Mouse (Mus musculus): ENCODE measurements around the gene Bbox1.

Bbox1 gene

DNA sequence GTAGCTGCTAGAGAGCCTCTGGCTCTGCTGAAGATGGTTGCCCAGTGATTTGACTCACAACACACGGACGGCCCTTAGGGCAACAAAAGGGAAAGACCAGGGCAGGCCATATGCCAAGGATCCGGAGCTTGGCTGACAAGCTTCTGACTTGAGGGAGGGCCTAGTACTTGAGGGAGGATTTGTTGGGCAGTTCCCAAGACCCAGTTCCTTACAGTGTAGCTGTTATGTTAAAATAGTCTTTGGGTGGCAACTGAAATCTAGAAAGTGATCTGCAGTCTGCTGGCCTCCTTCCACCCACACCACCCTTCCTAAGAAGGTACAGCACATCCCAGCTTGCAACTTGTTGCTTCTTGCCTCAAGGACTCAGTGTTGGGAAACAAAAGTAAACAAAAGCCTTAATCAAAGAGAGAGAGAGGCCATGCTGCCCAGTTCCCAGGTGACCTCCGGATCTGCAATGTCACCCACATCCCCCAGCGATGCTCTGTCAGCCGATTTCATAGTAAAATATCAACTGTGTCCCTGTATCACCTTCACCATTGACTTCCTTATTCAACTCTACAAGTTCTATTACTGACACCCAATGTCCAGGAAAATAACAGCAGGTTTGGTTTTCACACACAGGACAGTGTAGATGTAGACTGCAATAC lies at the start of gene Bbox1:
Gene Bbox1, minus strand, starts transcription at position 52 of the 647 bp plus-strand sequence.
- DNase-seq (ENCODE audit: low read depth, low spot score) = no peak

DNA sequence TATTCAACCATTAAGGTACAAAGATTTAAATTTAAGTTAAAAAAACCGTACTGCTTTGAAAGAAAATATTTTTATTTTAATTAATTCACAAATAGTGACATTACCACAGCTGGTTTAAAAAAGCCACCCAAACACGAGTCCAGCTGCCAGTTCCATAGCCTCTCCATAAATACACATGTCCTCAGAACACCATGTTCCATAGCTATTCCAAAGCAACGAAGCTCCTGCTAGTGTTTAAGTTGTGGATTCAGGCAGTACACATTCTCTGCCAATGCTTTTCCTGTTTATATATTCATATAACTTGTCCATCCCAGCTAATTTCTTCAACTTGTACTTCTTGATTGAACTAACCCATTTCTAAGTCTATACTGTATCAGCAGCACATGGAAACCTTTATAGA lies 49.5 kb upstream of the Bbox1 start:
- DNase-seq (ENCODE audit: low read depth, low spot score) = no peak

DNA sequence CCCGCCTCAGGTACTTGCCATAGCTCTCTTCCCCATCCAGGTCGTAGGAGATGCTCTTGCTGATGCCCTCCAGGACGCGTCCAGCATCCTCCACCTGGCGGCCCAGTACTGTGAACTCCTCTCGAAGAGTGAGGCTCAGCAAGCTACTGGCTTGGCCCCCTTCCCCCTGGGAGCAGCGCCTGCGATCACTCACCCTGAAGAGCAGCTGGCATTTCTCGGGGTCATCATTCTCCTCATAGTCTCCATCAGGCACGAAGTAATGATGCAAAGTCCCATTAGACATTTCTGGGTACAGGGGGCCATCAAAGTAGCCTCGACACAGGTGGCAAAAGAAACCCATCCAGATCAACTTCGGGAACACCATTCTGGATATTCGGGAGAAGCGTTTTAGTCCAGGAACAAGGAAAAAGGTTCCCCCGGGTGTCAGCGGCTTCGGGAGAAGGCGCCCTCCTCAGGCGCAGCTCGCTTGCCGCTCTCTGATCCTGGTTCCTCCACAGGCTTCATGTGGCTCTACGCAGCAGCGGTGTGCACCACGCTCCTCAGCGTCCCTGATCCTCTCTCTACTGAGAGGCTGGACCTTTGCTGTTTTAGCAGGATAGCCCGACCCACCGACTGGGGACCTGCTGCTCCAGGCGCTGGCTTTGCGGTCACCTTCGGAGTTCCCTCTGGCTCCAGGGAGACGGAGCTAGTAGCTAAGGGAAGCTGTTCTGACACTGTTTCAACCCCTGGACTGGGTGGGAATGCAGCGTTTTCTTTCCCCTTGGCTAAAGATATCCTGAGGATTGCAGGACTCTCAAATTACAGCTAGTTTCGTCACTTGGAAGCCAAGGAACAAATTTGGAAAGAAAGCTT lies 48.3 kb upstream of the Bbox1 start, which contains the start of gene Fibin:
Gene Fibin, minus strand, starts transcription at position 752 of the 852 bp plus-strand sequence.
- DNase-seq (ENCODE audit: low read depth, low spot score) = no peak

DNA sequence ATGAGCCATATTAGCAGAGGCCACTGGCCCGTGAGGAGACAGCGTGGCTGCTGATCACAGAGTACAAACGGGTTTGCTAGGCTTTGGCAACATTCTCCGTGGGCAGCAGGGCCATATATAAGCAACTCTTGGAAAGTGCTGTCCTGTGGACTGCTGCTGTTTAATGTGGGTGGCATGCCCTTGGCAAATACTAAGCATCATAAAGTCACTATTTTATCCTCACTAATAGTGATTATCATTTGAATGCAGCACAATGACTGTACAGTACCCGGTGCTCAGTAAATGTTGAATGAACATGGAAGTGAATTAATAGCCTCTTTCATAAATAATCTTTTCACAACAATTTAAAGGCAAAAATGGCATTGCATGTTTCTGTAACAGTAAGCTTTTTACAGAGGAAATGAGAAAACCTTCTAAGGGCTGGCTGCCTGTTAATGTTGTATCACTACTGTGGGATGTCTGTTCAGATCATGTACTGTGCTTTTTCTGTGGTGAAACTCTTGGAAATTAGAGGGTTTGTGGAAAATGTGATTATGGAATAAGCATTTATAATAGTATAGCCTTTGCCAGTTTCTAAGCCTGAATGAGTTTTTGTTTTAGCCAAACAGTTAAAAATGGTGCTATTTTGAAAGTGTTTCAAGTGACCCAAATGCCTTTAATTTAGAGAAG lies 39.1 kb upstream of the Bbox1 start:
- DNase-seq (ENCODE audit: low read depth, low spot score) = no peak

DNA sequence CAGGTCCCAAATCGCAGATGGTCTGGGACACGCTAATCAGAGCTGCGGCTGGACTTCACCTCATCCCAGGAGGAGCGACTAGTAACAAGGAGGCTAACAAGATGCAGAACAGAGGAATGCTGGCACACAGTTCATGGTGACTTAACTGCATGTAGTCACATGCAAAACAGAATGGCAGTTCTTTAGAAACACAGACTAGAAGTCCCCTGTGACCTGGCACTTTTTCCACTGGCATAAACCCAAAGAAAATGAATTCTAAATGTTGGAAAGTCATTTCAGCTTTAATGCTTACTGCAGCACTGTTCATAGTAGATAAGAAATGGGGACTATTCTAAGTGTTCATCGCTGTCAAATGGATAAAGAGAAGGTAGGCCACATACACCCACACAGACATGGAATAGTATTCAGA lies 37.5 kb upstream of the Bbox1 start:
- no peak for DNase-seq (ENCODE audit: low read depth, low spot score)

DNA sequence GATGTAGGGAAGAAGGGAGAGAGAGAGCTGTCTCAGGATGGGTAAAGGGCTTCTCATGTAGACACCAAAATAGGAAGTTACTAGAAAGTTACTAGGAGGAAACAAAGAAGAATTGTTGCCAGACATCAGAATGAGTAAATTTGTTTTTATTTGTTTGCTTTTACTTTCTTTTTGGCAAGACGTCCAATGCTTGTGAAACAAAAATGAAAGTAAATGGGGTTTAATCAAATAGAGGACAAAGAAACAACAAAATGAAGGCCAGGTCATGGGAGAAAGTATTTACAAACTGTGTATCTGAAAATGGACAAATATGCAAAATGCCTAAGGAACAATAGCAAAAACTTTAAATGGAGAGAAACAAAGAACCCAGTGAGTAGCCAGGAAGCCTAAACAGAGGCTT lies 37.0 kb upstream of the Bbox1 start:
- no peak for DNase-seq (ENCODE audit: low read depth, low spot score)

DNA sequence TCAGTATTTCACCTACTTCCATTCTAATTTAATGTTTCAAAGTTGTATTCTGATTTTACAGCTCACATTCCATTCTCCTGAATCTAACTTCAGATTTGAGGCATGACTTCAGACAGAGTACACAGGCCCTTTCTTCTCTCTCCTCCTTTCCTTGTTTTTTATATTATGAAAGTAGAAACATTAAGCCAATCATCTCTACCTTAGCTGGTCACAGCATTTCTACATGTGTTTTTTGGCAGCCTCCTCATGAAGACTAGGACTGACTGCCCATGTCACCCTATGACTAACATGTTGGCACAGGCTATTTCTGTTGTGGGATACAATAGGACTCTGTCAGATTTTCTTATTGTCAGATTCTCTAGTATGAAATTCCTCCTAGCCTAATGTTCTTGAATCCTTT lies 14.6 kb upstream of the Bbox1 start:
- peak; percentile 8 for DNase-seq (ENCODE audit: low read depth, low spot score)

DNA sequence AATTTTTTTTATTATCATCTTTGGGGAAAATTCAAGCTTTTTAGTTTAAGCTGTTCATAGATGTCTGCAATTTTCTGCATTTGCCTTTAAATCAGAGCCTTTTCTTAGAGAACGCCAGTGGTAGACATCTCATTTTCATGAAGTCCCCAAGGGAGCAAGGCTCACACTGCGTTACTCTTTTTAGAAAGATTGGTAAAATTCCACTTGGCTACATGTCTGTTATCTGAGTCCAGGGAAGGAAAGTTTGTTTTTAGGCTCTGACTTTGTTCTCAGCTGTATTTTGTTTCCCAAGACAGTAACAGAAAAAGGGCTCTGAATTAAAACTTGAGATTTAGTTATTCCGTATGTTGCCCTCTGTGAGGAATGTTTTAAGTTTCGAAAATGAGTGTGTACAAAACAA lies 5.6 kb upstream of the Bbox1 start:
- DNase-seq (ENCODE audit: low read depth, low spot score) = no peak

DNA sequence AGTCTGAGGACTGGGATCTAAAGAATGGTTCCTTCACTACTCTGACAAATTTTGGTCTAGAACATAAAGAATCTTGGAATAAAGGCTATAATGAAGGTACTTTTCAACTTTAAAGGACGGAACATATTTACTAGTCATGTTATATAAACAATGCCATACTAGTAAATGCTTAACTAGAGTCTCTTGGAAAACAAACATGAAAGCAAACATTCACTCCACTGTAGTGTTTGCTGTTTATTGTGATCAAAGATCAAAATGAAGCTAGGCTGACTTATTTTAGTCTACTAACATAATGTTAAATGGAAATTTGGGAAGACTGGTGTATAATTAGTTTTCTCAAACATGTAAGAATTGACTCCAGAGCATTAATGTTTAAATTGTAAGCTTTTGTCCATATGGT lies 4.9 kb upstream of the Bbox1 start:
- no peak for DNase-seq (ENCODE audit: low read depth, low spot score)

DNA sequence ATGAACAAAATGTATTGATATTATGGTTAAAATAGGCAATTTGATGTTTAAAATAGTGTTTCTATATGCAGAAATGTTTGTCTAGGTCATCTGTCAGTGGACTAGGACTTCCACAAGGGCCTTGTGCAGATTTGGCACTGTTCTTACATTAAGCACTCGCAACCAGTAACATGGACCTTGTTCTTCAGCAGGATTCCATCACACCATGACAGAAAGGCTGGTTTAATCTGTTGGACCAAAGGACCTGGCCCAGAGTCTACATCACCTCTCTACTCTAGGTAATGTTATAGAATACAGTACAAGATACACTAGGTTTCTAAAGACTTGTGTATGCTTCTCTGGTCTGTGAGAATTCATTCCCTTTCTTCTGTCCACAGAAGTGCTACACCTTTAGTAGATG lies 4.4 kb upstream of the Bbox1 start:
- no peak for DNase-seq (ENCODE audit: low read depth, low spot score)

DNA sequence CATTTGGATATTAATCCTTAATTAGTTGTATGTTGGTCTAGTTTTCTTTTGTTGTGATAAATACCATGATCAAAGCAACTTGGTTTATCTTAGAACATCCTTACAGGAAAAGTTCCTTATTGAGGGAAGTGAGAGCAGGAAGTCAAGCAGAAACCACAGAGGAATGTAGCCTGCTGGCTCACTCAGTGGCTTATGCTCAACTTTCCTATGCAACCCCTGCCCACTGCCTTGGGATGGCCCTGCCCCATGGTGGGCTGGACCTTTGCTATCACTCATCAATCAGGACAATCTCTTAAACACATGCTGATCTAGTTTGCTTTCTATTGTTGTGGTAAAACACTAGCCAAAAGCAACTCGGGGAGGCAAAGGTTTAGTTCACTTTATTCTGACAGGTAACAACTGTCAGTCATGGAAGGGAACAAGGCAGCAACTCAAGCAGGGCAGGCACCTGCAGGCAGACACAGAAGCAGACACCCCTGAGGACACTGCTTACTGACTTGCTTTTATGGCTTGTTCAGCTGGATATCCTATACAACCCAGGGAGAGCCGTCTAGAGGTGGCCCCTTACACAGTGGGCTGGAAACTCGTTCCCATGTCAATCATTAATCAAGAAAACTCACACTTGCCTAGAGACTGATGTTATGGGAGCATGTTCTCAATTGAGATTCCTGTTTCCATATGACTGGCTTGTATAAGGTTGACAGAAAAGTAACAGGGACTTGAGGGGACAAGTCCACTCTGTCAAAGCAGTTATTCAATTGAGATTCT lies 1.9 kb upstream of the Bbox1 start:
- DNase-seq (ENCODE audit: low read depth, low spot score) = no peak

DNA sequence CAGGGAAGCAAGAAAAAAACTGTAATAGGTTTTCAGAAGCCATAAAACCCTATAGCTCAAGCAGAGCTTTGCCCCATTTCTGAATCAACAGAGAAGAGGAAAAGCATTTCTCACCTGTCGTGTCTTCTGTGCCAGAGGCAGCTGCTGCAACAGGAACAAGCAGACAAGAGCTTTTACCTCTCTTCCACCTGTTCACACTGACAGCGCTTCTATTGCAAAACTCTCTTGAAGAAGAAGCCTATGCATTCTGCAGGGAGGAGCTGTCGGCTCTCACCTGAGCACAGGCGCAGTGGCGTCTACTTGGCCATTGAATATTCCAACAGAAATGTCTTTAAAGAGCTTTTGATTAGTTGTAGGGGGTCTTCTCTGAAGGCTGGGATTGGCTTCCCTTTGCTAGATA lies 286 bp downstream of the Bbox1 start:
- no peak for DNase-seq (ENCODE audit: low read depth, low spot score)

DNA sequence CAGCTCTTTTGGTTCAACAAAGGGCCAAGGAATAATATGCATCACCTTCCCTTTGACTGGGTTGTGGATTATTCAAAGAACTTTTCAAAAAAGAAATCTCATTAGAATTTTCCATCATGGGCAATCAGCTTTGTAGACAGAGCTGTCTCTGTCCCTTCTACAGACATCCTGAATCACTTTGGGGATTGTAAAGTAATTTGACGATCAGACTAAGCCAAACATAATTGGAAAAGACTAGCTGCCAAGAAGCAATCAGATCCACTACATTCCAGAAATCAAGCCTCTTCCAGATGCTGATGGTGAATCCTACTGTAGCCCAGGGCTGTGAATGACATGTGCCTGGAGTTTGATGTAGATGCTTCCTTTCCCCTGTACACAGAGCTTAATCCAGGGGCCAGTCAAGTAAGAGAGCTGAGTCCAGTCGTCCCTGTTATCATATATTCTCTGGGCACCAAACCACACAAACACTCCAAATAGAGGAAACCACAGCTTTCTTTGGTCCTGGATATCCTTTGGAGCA lies 995 bp downstream of the Bbox1 start:
- DNase-seq (ENCODE audit: low read depth, low spot score) = no peak

DNA sequence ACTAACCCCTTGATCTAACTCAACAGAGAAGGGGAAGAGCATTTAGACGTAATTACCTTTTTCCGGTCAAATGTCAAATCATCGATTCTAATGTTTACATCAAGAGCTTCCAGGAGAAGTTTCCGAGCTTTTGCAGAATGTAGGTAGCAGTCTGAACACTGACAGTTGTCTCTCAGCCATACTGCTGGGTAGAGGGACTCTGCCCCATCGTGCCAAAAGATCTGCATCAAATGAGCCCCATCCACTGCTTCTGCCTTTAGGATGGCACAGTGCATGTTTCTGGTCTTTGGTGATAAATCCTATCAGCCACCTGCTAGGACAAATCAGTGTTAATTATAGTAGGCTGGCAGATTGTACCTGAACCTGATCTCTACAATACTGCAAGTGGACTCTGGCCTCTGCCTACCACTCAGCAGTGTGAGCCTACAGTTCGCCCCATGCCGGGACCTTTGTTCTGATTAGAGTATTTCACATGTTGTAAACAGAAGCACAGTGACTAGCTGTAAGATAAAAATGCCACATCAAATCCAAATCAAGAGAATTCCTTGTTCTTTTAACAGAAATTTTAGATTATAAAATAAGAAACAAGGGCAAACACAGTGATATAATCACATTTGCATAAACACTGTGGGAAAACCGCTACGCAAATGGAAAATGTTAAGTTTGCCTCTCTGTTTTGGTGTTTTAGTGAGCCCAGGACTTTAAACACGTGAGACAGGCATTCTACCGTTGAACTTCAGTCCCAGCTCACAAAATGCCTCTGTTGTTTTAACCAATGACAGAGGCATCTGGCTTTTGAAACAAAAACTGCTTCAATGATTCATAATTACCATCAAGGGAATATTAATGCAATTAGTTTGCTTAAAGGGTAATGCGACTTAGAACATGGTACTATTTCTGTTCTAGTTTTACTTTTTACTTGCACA lies 8.7 kb downstream of the Bbox1 start:
- no peak for DNase-seq (ENCODE audit: low read depth, low spot score)

DNA sequence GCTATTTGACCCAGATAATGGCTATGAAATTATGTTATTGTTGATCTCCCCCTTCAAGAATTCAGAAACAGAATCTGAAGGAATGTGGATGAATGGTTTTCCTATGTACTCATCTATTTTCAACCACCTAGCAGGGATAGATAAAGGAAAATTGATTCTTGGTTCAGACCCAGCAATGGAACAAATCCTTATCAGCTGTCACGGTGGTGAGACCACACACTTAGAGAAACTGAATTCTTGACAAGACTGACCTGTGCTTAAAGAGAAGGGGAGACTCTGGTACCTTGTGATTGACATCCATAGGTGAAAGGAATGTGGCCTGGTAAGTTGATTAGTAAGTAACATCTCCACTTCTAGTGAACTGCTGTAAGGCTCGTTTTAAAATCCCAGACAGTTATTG lies 12.1 kb downstream of the Bbox1 start:
- peak; percentile 3 for DNase-seq (ENCODE audit: low read depth, low spot score)

DNA sequence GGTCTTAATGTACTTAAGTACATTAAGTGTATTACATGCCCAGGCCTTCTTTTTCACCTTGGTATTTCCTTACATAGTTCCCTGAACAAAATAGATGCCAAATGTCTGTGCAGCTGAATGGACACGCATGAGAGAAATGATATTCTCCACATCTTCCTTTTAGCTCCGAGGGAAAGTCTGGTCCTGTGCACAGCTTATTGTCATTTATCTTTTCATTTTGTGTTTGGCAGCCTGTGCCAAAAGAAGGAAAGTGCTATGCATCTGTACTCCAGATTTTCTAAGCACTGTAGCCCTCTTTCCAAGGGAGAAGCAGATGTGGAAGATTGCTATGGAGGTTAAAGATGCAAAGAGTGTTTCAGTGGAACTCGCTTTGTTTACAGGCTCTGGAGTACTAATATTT lies 13.0 kb downstream of the Bbox1 start:
- DNase-seq (ENCODE audit: low read depth, low spot score) = no peak

DNA sequence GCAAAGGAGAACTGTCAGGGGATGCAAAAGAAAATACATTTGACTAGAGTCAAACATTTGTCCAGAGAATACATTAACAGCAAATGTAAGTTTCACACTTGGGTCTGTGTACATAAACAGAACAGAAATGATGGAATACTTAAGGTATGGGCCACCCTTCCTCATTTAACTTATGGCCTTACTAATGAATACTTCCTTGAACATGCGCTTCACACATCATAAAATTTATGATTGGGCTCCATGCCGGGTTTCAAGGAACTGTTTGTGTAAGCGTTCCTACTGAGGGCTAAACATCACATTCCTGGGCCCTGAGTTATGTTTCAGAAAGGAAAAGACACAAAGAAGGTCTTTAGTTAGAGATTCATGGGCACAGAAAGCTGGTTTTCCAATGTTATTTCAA lies 19.4 kb downstream of the Bbox1 start:
- DNase-seq (ENCODE audit: low read depth, low spot score) = no peak

DNA sequence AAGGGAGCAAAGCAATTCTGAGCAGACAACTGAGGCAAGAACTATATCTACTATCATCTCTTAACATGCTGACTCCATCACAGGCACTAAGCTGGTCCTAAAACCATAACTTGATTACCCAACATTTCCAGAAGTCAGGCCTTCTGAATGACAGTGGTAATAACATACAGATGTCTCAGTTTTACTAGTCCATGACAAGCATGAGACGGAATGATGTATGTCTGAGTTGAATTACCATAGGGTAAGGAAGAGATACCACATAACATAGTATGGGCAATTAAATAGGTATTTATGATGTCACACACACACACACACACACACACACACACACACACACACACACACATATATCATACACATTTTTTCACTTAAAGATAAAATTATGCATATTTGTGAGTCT lies 26.4 kb downstream of the Bbox1 start:
- no peak for DNase-seq (ENCODE audit: low read depth, low spot score)

DNA sequence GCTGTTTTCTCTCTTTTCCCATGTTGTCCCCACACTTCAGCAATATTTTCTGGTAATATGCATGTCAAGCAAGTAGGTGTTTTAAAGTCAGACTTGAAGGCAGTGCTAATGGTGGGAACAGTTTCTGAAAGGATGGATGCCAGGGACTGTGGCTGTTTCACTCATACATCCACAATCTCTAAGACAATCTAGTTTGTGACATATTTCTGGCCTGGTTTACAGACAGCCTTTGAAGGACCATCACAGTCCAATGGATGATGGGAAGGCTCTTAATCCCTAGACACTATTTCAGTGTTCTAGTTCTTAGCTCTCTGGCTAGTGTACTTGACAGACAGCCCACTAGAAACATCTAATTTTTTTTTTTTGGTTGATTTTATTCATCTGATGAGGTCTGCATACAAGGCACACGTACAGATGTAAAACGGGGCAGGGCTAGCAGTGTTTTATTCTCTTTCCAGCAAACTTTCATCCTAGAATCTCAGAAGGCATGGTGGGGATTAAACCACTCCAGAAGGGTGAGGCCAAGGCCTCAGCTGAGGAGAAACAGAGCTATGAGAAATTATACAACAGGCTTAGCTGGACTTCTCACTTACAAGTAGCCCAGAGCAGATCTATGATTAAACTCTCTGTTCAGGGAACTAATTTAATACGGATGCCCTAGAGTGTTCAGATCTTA lies 28.4 kb downstream of the Bbox1 start:
- no peak for DNase-seq (ENCODE audit: low read depth, low spot score)

DNA sequence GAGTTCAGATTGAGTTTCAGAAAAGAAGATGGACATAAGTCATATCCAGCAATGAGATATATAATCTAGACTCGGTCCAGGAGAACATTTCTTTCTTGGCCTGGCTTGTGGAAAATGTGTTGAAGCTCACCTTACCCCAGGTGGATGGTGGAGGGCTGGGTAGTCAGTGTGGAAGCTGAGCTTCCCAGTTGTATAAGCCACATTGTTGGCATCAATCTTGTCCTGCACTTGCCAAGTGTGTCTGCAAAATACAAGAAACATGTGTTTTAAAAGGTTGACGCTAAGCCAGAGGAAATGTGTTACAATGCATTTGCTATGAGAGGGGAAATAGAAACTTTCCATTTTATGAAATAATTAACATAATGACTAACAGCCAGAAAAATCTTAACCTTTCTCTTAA lies 38.9 kb downstream of the Bbox1 start:
- no peak for DNase-seq (ENCODE audit: low read depth, low spot score)

Measured in 3T3-L1 (cell line).